Mouse (Mus musculus): ENCODE data around the gene Ush1g. TPM values are rescaled to one million over a fixed set of nuclear protein-coding genes. Genes with fewer than 3 reads are reported as not detected.

Ush1g gene
- polyA plus RNA-seq, 1 experiment, result 2.0 TPM

DNA sequence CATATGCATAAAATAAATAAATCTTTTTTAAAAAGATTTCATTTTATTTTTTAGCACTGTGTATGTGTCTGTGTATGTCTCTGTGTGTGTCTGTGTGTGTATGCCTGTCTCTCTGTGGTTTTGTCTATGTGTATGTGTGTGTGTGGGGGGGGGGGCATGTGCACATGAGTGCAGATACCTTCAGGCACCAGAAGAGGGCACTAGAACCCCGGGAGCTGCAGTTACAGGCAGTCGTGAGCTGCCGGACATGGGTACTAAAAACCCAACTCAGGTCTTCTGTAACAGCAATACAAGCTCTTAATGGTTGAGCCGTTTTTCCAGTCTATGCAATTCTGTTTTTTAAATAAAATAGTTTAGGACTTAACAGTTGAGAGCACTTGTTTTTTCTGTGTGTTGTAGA is 21.1 kb downstream of the Ush1g start:
- no peak for DNase-seq (ENCODE audit: low read depth in 1 of 2, low spot score in 2 of 2)
- no peaks in the 10 kb centered on the region for H3K27me3 ChIP-seq (ENCODE audit: control insufficient read depth, insufficient read depth, low read length)
- no peak overlapping the region for H3K27ac ChIP-seq (ENCODE audit: insufficient read depth, low read length)
- no peaks in the 10 kb centered on the region for H3K36me3 ChIP-seq (ENCODE audit: control insufficient read depth, insufficient read depth, low read length)
- H3K4me3 ChIP-seq (ENCODE audit: extremely low read depth, insufficient read depth, insufficient read length), result no peak overlapping the region
- WGBS, result 82% methylated on average over 4 of the region's 4 CpGs
- no peak for TF ChIP-seq CTCF (IDR thresholded peaks at IDR 0.05; ENCODE audit: extremely low read depth, insufficient read depth, insufficient read length, insufficient replicate concordance)
- TF ChIP-seq POLR2A (IDR thresholded peaks at IDR 0.05; ENCODE audit: low read depth, low read length), result no peak
- H3K4me1 ChIP-seq (ENCODE audit: control insufficient read depth, insufficient read depth, insufficient read length), result no peaks in the 10 kb centered on the region

- no peak for TF ChIP-seq POLR2A (IDR thresholded peaks at IDR 0.05; ENCODE audit: low read depth, low read length)
- no peak for TF ChIP-seq CTCF (IDR thresholded peaks at IDR 0.05; ENCODE audit: extremely low read depth, insufficient read depth, insufficient read length, insufficient replicate concordance)
- Histone ChIP-seq H3K4me1 (ENCODE audit: control insufficient read depth, insufficient read depth, insufficient read length) (no peaks in the 10 kb centered on the region), H3K27me3 (ENCODE audit: control insufficient read depth, insufficient read depth, low read length) (no peaks in the 10 kb centered on the region), H3K36me3 (ENCODE audit: control insufficient read depth, insufficient read depth, low read length) (no peaks in the 10 kb centered on the region), H3K4me3 (ENCODE audit: extremely low read depth, insufficient read depth, insufficient read length) (no peak overlapping the region), H3K27ac (ENCODE audit: insufficient read depth, low read length) (no peak overlapping the region)
- 57% methylated on average over 8 of the region's 8 CpGs for WGBS
- no peak for DNase-seq (ENCODE audit: low read depth in 1 of 2, low spot score in 2 of 2)
Measured at GRCm38 (mm10) chr11:115298160-115298559, 23.7 kb downstream of the Ush1g start.

GRCm38 (mm10) chr11:115297214-115297826 is 24.5 kb downstream of the Ush1g start, which contains the start of gene Fads6:
Gene Fads6, minus strand, starts transcription at chr11:115297663.
- DNase-seq (ENCODE audit: low read depth in 1 of 2, low spot score in 2 of 2), result peak; percentile 22 to 27
- Histone ChIP-seq H3K27me3 (ENCODE audit: control insufficient read depth, insufficient read depth, low read length) (no peaks in the 10 kb centered on the region), H3K27ac (ENCODE audit: insufficient read depth, low read length) (no peak within 1 kb of the TSS), H3K36me3 (ENCODE audit: control insufficient read depth, insufficient read depth, low read length) (no peaks in the 10 kb centered on the region), H3K4me1 (ENCODE audit: control insufficient read depth, insufficient read depth, insufficient read length) (no peaks in the 10 kb centered on the region), H3K4me3 (ENCODE audit: extremely low read depth, insufficient read depth, insufficient read length) (peak within 1 kb of the TSS; percentile 37; the same call in 1 of the 2 replicates)
- TF ChIP-seq CTCF (IDR thresholded peaks at IDR 0.05; ENCODE audit: extremely low read depth, insufficient read depth, insufficient read length, insufficient replicate concordance) (peak; percentile 16; the same call in 1 of the 2 replicates), POLR2A (IDR thresholded peaks at IDR 0.05; ENCODE audit: low read depth, low read length) (no peak)
- WGBS, result 2% methylated on average over 44 of the region's 44 CpGs

GRCm38 (mm10) chr11:115296471-115297210 is 25.2 kb downstream of the Ush1g start:
- 64% methylated on average over 21 of the region's 21 CpGs for WGBS
- H3K27ac ChIP-seq (ENCODE audit: insufficient read depth, low read length), result no peak overlapping the region

GRCm38 (mm10) chr11:115295939-115296338 is 25.9 kb downstream of the Ush1g start:
- 90% methylated on average over 11 of the region's 11 CpGs for WGBS
- Histone ChIP-seq H3K27me3 (ENCODE audit: control insufficient read depth, insufficient read depth, low read length) (no peaks in the 10 kb centered on the region), H3K4me3 (ENCODE audit: extremely low read depth, insufficient read depth, insufficient read length) (no peak overlapping the region), H3K4me1 (ENCODE audit: control insufficient read depth, insufficient read depth, insufficient read length) (no peaks in the 10 kb centered on the region), H3K27ac (ENCODE audit: insufficient read depth, low read length) (no peak overlapping the region), H3K36me3 (ENCODE audit: control insufficient read depth, insufficient read depth, low read length) (no peaks in the 10 kb centered on the region)
- no peak for DNase-seq (ENCODE audit: low read depth in 1 of 2, low spot score in 2 of 2)
- TF ChIP-seq POLR2A (IDR thresholded peaks at IDR 0.05; ENCODE audit: low read depth, low read length) (no peak), CTCF (IDR thresholded peaks at IDR 0.05; ENCODE audit: extremely low read depth, insufficient read depth, insufficient read length, insufficient replicate concordance) (no peak)

More at GRCm38 (mm10) chr11:115296471-115297210, 25.2 kb downstream of the Ush1g start:
- Histone ChIP-seq H3K4me1 (ENCODE audit: control insufficient read depth, insufficient read depth, insufficient read length) (no peaks in the 10 kb centered on the region), H3K4me3 (ENCODE audit: extremely low read depth, insufficient read depth, insufficient read length) (peak overlapping the region; percentile 37; the same call in 1 of the 2 replicates), H3K36me3 (ENCODE audit: control insufficient read depth, insufficient read depth, low read length) (no peaks in the 10 kb centered on the region), H3K27me3 (ENCODE audit: control insufficient read depth, insufficient read depth, low read length) (no peaks in the 10 kb centered on the region)
- DNase-seq (ENCODE audit: low read depth in 1 of 2, low spot score in 2 of 2), result no peak
- TF ChIP-seq CTCF (IDR thresholded peaks at IDR 0.05; ENCODE audit: extremely low read depth, insufficient read depth, insufficient read length, insufficient replicate concordance) (no peak), POLR2A (IDR thresholded peaks at IDR 0.05; ENCODE audit: low read depth, low read length) (no peak)

GRCm38 (mm10) chr11:115292631-115293375 is 29.0 kb downstream of the Ush1g start:
- H3K4me1 ChIP-seq (ENCODE audit: control insufficient read depth, insufficient read depth, insufficient read length), result no peaks in the 10 kb centered on the region
- H3K27ac ChIP-seq (ENCODE audit: insufficient read depth, low read length), result no peak overlapping the region
- no peaks in the 10 kb centered on the region for H3K36me3 ChIP-seq (ENCODE audit: control insufficient read depth, insufficient read depth, low read length)
- 84% methylated on average over 14 of the region's 14 CpGs for WGBS
- TF ChIP-seq CTCF (IDR thresholded peaks at IDR 0.05; ENCODE audit: extremely low read depth, insufficient read depth, insufficient read length, insufficient replicate concordance) (no peak), POLR2A (IDR thresholded peaks at IDR 0.05; ENCODE audit: low read depth, low read length) (no peak)
- no peaks in the 10 kb centered on the region for H3K27me3 ChIP-seq (ENCODE audit: control insufficient read depth, insufficient read depth, low read length)
- no peak overlapping the region for H3K4me3 ChIP-seq (ENCODE audit: extremely low read depth, insufficient read depth, insufficient read length)
- DNase-seq (ENCODE audit: low read depth in 1 of 2, low spot score in 2 of 2), result no peak
